Mouse (Mus musculus) limb, embryonic 14.5 days (tissue): ENCODE measurements at regions not wholly inside any gene's neighbourhood (a gene's known extent, or its start where the extent isn't known, plus 50 kb on each side); places are given as distances from the start of the nearest gene placed in this dataset.

Source experiments
- ATAC-seq: fragments of 200-750 bp; cut with Nextera tagmentation; 2 replicates; pipeline ENCODE4 v1.8.0; 2017; ENCODE audit warnings: low read depth, moderate number of reproducible peaks, moderate TSS enrichment; ENCODE audit not compliant: low FRiP score
- DNase-seq: peaks from one replicate; pipeline ENCODE4 v3.0.0-alpha.2; 2015; ENCODE audit warnings: low spot score
- H3K27ac ChIP-seq: fragments of 300-500 bp; sonication (generic); replicated peaks from 2 replicates; pipeline ENCODE4 v1.5.1; 2014; ENCODE audit warnings: low read depth, mild to moderate bottlenecking, low read length, moderate library complexity, mixed read lengths
- H3K27me3 ChIP-seq: fragments of 300-500 bp; sonication (generic); 2 replicates; pipeline ENCODE4 v1.6.1; 2014; ENCODE audit warnings: low read length, mixed read lengths; ENCODE audit not compliant: control insufficient read depth, insufficient read depth
- H3K36me3 ChIP-seq: fragments of 300-500 bp; sonication (generic); 2 replicates; pipeline ENCODE4 v1.6.1; 2014; ENCODE audit warnings: mild to moderate bottlenecking, low read length, moderate library complexity, mixed read lengths; ENCODE audit not compliant: control insufficient read depth, insufficient read depth
- H3K4me1 ChIP-seq: fragments of 300-500 bp; sonication (generic); 2 replicates; pipeline ENCODE4 v1.6.1; 2014; ENCODE audit warnings: antibody characterized with exemption, low read length, mixed read lengths; ENCODE audit not compliant: control insufficient read depth, insufficient read depth
- H3K4me2 ChIP-seq: fragments of 300-500 bp; sonication (generic); replicated peaks from 2 replicates; pipeline ENCODE4 v1.6.1; 2014; ENCODE audit warnings: low read depth, mild to moderate bottlenecking, low read length, moderate library complexity; ENCODE audit not compliant: severe bottlenecking
- H3K4me3 ChIP-seq: fragments of 300-500 bp; sonication (generic); replicated peaks from 2 replicates; pipeline ENCODE4 v1.5.1; 2014; ENCODE audit warnings: low read length
- H3K9ac ChIP-seq: fragments of 300-500 bp; sonication (generic); 2 replicates; pipeline ENCODE4 v1.6.1; 2014; ENCODE audit warnings: mild to moderate bottlenecking, low read depth, low read length, moderate library complexity; ENCODE audit not compliant: severe bottlenecking
- H3K9me3 ChIP-seq: fragments of 300-500 bp; sonication (generic); 2 replicates; pipeline ENCODE4 v1.6.1; 2016; ENCODE audit warnings: low read length; ENCODE audit not compliant: control insufficient read depth
- POLR2A ChIP-seq: fragments of 200-500 bp; IDR thresholded peaks from 2 replicates; pipeline ENCODE4 v1.8.0; 2012; ENCODE audit warnings: inconsistent platforms, mild to moderate bottlenecking, moderate library complexity, borderline replicate concordance; ENCODE audit not compliant: insufficient read depth, insufficient read length; ENCODE audit errors: extremely low read depth
- WGBS: fragments of 180-500 bp; shearing (Covaris S2); extraction: QIAGEN DNeasy Blood & Tissue Kit; methylation state at CpG from one replicate; pipeline ENCODE4 v1.1.7; 2014; 5-methylcytosine and 5-hydroxymethylcytosine counted together

DNA sequence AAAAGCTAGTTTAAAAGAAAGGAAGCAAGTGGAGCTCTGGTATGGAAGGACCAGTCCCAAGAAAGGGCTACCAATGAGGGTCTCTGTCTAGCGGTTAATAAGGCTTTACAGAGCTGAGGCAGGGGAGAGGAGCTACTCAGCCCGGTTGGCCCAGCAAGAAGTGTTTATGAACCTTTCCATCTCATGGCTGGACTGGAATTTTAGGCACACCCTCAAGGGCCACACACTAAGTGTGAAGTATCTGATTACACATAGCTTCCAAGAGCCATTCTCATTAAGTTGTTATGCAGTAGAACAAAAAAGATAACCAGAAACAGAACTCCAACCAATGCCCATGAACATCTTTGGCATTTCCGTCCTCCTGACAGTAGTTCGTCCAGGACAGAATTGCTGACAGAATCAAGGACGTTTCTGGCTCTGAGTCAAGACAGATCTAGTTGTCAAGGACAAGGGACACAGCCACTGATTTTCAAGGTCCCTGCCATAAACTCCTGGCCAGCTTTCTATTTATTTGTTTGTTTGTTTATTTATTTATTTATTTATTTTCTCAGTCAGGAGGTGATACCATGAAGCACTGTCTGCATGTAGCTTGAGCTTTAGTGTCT, 195.1 kb upstream of the Klf7 start:
- H3K4me3 ChIP-seq, result no peak overlapping the region
- no peak overlapping the region for H3K27ac ChIP-seq
- WGBS, result 56% methylated on average over 5 of the region's 5 CpGs
- no peak overlapping the region for H3K4me2 ChIP-seq
- ATAC-seq (no peak), DNase-seq (no peak)
- H3K9me3 ChIP-seq, result no peaks in the 10 kb centered on the region
- TF ChIP-seq POLR2A, result no peak
- H3K36me3 ChIP-seq, result no peaks in the 10 kb centered on the region
- no peak overlapping the region for H3K9ac ChIP-seq
- H3K27me3 ChIP-seq, result no peaks in the 10 kb centered on the region
- H3K4me1 ChIP-seq, result no peaks in the 10 kb centered on the region

DNA sequence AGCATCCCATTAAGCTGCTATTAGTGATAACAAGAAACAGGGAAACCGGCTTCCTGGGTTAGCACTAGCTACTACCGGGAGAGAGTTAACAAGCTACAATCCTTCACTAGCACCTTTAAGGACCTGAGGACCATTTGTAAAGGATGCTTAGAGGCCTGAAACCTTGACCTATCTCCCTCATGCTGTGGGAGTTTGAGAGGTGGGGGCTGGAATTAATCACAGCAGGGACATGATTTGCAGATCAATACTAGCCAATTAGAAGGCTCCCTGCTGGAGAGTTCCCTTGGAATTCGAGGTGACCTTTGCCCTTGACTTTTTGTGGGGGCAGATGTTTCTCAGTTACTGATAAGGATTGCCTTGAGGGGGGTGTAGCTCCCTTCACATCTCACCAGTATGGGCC, 189.3 kb upstream of the Klf7 start:
- Histone ChIP-seq H3K27me3 (no peaks in the 10 kb centered on the region), H3K36me3 (no peaks in the 10 kb centered on the region), H3K4me3 (no peak overlapping the region), H3K27ac (no peak overlapping the region), H3K9ac (no peak overlapping the region), H3K4me2 (no peak overlapping the region), H3K9me3 (no peaks in the 10 kb centered on the region), H3K4me1 (no peaks in the 10 kb centered on the region)
- DNase-seq (no peak), ATAC-seq (no peak)
- TF ChIP-seq POLR2A, result no peak
- 16% methylated on average over 3 of the region's 3 CpGs for WGBS

DNA sequence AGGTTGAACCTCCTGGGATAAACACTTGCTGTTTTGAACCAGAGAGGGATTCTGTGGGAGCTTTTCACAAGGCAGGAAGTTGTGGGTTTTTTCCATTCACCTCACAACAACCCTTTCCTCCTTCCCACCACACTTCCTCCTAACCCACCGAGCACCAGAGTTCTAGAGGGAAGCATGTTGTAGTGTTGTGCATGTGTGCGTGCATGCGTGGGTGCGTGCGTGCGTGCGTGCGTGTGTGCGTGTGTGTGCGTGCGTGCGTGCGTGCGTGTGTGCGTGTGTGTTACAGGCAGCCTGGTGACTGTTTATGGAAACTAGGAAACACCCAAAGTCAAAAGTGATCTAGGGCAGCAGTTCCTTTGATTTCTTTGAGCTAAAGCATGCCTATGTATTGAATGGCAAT, 186.5 kb upstream of the Klf7 start:
- H3K4me3 ChIP-seq, result no peak overlapping the region
- no peaks in the 10 kb centered on the region for H3K4me1 ChIP-seq
- no peaks in the 10 kb centered on the region for H3K36me3 ChIP-seq
- DNase-seq (no peak), ATAC-seq (no peak)
- no peak overlapping the region for H3K27ac ChIP-seq
- H3K4me2 ChIP-seq, result no peak overlapping the region
- no peak for TF ChIP-seq POLR2A
- no peak overlapping the region for H3K9ac ChIP-seq
- H3K9me3 ChIP-seq, result no peaks in the 10 kb centered on the region
- 91% methylated on average over 15 of the region's 15 CpGs for WGBS
- no peaks in the 10 kb centered on the region for H3K27me3 ChIP-seq

DNA sequence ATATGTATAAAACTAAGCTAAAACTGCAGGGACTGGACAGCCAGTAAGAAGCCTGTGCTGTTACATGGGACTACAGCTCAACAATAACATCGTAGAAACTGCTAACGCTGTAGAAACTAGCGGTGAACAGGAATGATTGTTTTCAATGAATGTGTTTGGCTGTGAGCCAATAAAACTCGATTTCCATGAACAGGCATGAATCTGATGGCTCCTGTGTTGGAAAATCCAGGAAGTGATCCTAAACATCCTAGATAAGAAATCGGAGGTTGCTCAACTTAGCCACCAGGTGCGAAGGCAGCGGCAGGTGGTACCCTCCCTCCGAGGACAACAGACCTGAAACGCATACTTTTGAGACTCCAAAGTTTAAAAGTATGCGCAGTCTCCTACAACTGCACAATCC, 186.0 kb upstream of the Klf7 start:
- peak; percentile 55 for DNase-seq
- ATAC-seq, result no peak
- Histone ChIP-seq H3K4me2 (no peak overlapping the region), H3K27ac (no peak overlapping the region), H3K4me3 (no peak overlapping the region), H3K4me1 (no peaks in the 10 kb centered on the region), H3K36me3 (no peaks in the 10 kb centered on the region), H3K9ac (no peak overlapping the region), H3K27me3 (no peaks in the 10 kb centered on the region), H3K9me3 (no peaks in the 10 kb centered on the region)
- 64% methylated on average over 10 of the region's 10 CpGs for WGBS
- TF ChIP-seq POLR2A, result no peak

DNA sequence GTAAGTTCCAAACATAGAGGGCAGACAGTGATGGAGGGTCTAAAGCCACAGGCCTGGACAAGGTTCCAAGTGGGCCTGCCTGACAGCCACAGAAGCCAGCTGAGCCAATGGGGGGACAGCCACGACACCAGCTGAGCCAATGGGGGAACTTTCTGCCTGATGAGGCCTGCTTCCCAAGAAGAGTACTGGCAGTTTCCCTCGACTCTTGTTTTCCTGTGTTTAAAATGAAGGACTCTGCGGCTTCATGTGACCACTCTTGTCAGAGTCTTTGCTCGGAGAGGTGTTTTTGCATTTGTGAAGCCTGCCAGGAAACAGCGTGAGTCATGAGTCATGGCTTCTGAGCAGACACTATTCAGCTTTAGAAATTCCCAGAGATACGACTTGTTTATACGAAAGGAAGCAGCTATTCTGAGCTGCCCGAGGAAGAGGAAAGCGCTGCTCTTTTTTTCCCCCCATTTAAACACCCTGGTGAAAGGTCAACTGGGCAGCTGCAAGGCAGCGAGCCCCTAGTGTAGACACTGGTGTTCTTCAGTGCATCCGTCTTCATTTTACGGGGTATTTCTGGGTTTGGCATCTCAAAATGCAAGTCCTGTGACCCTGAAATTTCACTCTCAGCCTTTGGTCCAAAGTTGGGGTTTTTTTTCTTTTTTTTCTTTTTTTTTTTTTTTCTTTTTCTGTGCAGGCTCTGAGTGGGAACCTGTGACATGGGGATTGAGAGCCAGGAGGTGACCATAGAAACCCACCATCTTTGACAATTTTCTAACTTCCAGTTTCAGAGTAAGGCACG, 183.5 kb upstream of the Klf7 start:
- DNase-seq, result peak; percentile 67
- H3K36me3 ChIP-seq, result no peaks in the 10 kb centered on the region
- no peak for TF ChIP-seq POLR2A
- H3K4me2 ChIP-seq, result 0 out of 2 replicates have a peak overlapping the region, but pooled peaks have one; percentile 8
- peak; percentile 74 for ATAC-seq
- 41% methylated on average over 13 of the region's 13 CpGs for WGBS
- no peaks in the 10 kb centered on the region for H3K27me3 ChIP-seq
- peak overlapping the region; percentile 28; the same call in 1 of the 2 replicates for H3K27ac ChIP-seq
- no peak overlapping the region for H3K4me3 ChIP-seq
- H3K4me1 ChIP-seq, result no peaks in the 10 kb centered on the region
- no peak overlapping the region for H3K9ac ChIP-seq
- no peaks in the 10 kb centered on the region for H3K9me3 ChIP-seq
